Mouse (Mus musculus) embryonic facial prominence, embryonic 11.5 days (tissue): ENCODE results near the gene Bola2. TPM values are rescaled to one million over a fixed set of nuclear protein-coding genes. Genes with fewer than 3 reads are reported as not detected.
"Not testable (repeated sequence)": the region's sequence is repeated elsewhere in the genome, so short reads cannot be mapped to it uniquely, and the experiment has no call there.

Experiments used
- ATAC-seq: fragments of 200-750 bp; cut with Nextera tagmentation; replicated peaks from 2 replicates; pipeline ENCODE4 v1.8.0; 2017; ENCODE audit warnings: low read depth; ENCODE audit not compliant: insufficient number of reproducible peaks, low FRiP score, low TSS enrichment
- DNase-seq: peaks from one replicate; pipeline ENCODE4 v3.0.0-alpha.2; 2015; ENCODE audit warnings: low spot score
- H3K27ac ChIP-seq: fragments of 300-500 bp; sonication (generic); replicated peaks from 2 replicates; pipeline ENCODE4 v1.5.1; 2014; ENCODE audit warnings: mild to moderate bottlenecking, low read depth, low read length, control low read depth
- H3K27me3 ChIP-seq: fragments of 300-500 bp; sonication (generic); 2 replicates; pipeline ENCODE4 v1.6.1; 2014; ENCODE audit warnings: mild to moderate bottlenecking, low read length, moderate library complexity, mixed read lengths; ENCODE audit not compliant: control insufficient read depth, insufficient read depth
- H3K36me3 ChIP-seq: fragments of 300-500 bp; sonication (generic); replicated peaks from 2 replicates; pipeline ENCODE4 v1.6.1; 2014; ENCODE audit warnings: low read depth, mild to moderate bottlenecking, low read length, moderate library complexity, mixed read lengths; ENCODE audit not compliant: control insufficient read depth, insufficient read depth
- H3K4me1 ChIP-seq: fragments of 300-500 bp; sonication (generic); 2 replicates; pipeline ENCODE4 v1.6.1; 2014; ENCODE audit warnings: low read length, mixed read lengths; ENCODE audit not compliant: control insufficient read depth, insufficient read depth
- H3K4me2 ChIP-seq: fragments of 300-500 bp; sonication (generic); 2 replicates; pipeline ENCODE4 v1.6.1; 2014; ENCODE audit warnings: low read depth, mild to moderate bottlenecking, control low read depth, low read length, moderate library complexity
- H3K4me3 ChIP-seq: fragments of 300-500 bp; sonication (generic); 2 replicates; pipeline ENCODE4 v1.5.1; 2014; ENCODE audit warnings: low read depth, low read length, control low read depth
- H3K9ac ChIP-seq: fragments of 300-500 bp; sonication (generic); replicated peaks from 2 replicates; pipeline ENCODE4 v1.6.1; 2014; ENCODE audit warnings: mild to moderate bottlenecking, control low read depth, low read length
- H3K9me3 ChIP-seq: fragments of 300-500 bp; sonication (generic); replicated peaks from 2 replicates; pipeline ENCODE4 v1.6.1; 2016; ENCODE audit warnings: mild to moderate bottlenecking, low read length, inconsistent platforms, mixed read lengths; ENCODE audit not compliant: control insufficient read depth
- WGBS: fragments of 180-500 bp; shearing (Covaris S2); extraction: QIAGEN DNeasy Blood & Tissue Kit; methylation state at CpG from one replicate; pipeline ENCODE4 v1.1.7; 2014; 5-methylcytosine and 5-hydroxymethylcytosine counted together
- polyA plus RNA-seq: library from polyadenylated mRNA; unstranded; fragments of >200 nt; fragmentation: Nextera tagmentation; extraction: Ambion mirVana; gene quantifications from 2 replicates; pipeline ENCODE4 v1.2.1, GENCODE M21; 2014

Bola2 gene
- polyA plus RNA-seq, 1 experiment from 2014 or later, result 143 TPM

DNA sequence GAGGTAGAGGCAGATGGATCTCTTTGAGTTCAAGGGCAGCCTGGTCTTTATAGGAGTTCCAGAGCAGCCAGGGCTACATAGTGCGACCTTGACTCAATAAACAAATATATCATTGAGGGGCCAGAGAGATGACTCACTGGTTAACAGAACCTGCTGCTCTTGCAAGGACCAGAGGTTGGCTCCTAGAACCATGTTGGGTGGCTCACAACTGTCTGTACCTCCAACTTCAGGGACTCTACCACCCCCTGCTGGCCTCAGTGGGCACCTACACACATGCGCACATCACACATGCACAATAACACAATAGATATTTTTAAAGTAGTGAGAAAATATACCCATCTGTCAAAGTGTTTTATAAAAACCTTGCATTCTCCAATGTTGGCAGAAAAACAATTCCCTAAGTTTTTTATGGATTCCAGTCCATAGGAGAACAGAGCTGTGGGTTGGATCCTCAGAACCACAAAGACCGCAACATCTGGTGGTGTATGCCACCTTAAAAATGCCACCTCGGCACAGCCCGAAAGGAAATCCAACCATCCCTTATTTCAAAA is 23.7 kb downstream of the Bola2 start:
- no peak for ATAC-seq
- Histone ChIP-seq H3K27ac (no peak overlapping the region), H3K9me3 (no peaks in the 10 kb centered on the region), H3K36me3 (no peaks in the 10 kb centered on the region), H3K4me1 (no peaks in the 10 kb centered on the region), H3K4me2 (no peak overlapping the region), H3K27me3 (no peaks in the 10 kb centered on the region), H3K9ac (no peak overlapping the region), H3K4me3 (no peak overlapping the region)
- DNase-seq, result no peak
- 94% methylated on average over 5 of the region's 5 CpGs for WGBS

DNA sequence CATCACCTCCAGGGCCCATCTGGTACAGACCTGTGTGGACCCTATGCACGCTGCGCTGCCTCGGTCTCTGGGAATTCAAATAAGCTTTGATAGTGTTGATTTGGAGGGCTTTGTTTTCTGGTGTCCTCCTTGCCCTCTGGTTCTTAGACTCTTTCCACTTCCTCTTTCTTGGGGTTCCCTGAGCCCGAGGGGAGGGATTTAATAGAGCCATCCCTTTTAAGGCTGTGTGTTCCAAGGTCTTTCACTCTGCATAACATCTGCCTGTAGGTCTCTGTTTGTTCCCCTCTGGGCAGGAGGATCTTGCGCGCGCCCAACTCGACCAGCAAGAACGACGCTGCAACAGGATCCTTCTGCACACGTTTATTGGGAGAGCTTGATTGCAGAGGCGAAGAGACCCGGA is 26.4 kb downstream of the Bola2 start:
- Histone ChIP-seq H3K4me2 (no peak overlapping the region), H3K27ac (no peak overlapping the region), H3K27me3 (no peaks in the 10 kb centered on the region), H3K4me1 (no peaks in the 10 kb centered on the region), H3K9me3 (no peaks in the 10 kb centered on the region), H3K4me3 (no peak overlapping the region), H3K9ac (no peak overlapping the region), H3K36me3 (no peaks in the 10 kb centered on the region)
- DNase-seq (no peak), ATAC-seq (no peak)
- 91% methylated on average over 13 of the region's 13 CpGs for WGBS

DNA sequence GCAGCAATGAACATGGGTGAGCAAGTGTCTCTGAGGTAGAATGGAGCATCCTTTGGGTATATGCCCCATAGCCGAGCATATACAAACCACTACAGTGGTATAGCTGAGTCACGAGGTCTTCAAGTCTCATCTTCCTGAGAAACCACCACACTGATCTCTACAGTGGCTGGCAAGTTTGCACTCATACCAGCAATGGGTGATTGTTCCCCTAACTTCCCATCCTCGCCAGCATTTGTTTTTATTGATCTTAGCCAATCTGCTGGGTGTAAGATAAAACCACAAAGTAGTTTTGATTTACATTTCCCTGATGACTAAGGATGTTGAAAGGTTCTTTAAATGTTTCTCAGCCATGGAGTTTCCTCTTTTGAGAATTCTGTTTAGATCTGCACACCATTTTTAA is 29.9 kb downstream of the Bola2 start:
- no peaks in the 10 kb centered on the region for H3K36me3 ChIP-seq
- no peaks in the 10 kb centered on the region for H3K4me1 ChIP-seq
- no peak for DNase-seq
- H3K4me2 ChIP-seq, result no peak overlapping the region
- H3K27me3 ChIP-seq, result no peaks in the 10 kb centered on the region
- no peak overlapping the region for H3K4me3 ChIP-seq
- no peak overlapping the region for H3K27ac ChIP-seq
- no peaks in the 10 kb centered on the region for H3K9me3 ChIP-seq
- no peak overlapping the region for H3K9ac ChIP-seq
- no peak for ATAC-seq
- 75% methylated on average over 3 of the region's 3 CpGs for WGBS

DNA sequence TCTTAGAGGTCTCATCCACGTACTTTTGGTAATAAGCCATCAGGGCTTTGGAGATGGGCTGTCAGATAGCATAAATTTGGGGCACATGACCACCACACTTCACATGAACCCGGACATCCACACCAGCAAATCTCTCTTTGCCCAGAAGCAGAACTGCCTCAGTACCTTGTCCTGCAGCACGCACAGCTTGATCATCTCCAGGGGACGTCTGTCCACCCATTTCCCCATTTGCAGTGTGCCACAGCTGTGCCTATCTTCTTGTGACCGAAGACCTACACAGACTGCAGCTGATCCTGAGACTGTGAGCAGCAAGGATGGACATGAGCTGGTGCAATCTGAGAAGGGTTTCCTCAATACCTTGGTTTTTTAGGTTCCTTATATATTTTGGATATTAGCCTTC is 30.5 kb downstream of the Bola2 start:
- DNase-seq, result no peak
- H3K9ac ChIP-seq, result no peak overlapping the region

DNA sequence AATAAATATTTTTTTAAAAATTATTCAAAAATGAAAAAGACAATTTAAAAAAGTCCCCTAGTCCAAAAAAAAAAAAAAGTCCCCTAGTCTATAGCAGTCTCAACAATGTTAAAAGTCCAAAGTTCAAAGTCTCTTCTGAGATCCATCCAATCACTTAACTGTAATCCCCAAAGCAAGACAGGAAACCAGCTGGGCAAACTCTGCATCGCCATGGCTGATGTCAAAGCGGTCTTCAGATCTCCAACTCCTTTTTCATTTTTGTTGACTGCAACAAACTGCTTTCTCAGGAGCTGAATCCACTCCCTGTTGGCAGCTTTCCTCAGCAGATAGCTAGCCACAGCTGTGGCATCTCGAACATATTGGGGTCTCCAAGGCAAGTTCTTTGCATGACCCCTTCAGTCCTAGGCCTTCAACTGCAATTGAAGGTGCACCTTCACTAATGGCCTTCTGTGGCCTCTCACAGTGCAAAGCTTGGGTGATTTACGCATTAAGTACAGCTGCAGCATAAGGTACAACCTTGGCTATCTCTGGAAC is 35.1 kb downstream of the Bola2 start:
- not testable (repeated sequence) for H3K27ac ChIP-seq, H3K9ac ChIP-seq, H3K4me2 ChIP-seq, H3K36me3 ChIP-seq, H3K9me3 ChIP-seq, DNase-seq, ATAC-seq, H3K4me1 ChIP-seq, H3K27me3 ChIP-seq, H3K4me3 ChIP-seq
- WGBS, result 79% methylated on average over 4 of the region's 4 CpGs

More for the DNA sequence above, 30.5 kb downstream of the Bola2 start:
- Histone ChIP-seq H3K9me3 (no peaks in the 10 kb centered on the region), H3K27me3 (no peaks in the 10 kb centered on the region), H3K4me1 (no peaks in the 10 kb centered on the region), H3K27ac (no peak overlapping the region), H3K4me3 (no peak overlapping the region), H3K36me3 (no peaks in the 10 kb centered on the region), H3K4me2 (no peak overlapping the region)
- WGBS, result 84% methylated on average over 5 of the region's 5 CpGs
- no peak for ATAC-seq

DNA sequence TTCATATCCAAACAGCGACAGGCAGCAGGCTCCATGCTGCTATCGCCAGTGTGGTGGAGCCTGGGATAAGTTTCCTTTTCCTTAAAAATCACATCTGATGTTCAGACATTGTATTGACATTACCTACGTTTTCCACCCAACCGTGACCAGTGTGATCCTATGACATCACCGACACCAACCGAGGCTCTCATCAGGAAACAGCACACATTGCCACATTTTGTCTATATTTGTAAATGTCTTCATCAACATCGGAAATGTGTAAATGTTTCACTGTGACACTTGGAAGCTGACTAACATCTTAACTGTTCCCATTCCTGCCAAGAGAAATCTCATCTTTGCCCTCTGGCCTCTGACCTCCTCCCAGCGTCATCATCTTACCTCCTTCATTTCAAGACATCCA is 40.9 kb downstream of the Bola2 start:
- Histone ChIP-seq H3K27ac (no peak overlapping the region), H3K36me3 (no peaks in the 10 kb centered on the region), H3K27me3 (no peaks in the 10 kb centered on the region), H3K9ac (no peak overlapping the region), H3K4me3 (no peak overlapping the region), H3K9me3 (no peaks in the 10 kb centered on the region), H3K4me1 (no peaks in the 10 kb centered on the region), H3K4me2 (no peak overlapping the region)
- no peak for ATAC-seq
- DNase-seq, result no peak
- 72% methylated on average over 8 of the region's 8 CpGs for WGBS

DNA sequence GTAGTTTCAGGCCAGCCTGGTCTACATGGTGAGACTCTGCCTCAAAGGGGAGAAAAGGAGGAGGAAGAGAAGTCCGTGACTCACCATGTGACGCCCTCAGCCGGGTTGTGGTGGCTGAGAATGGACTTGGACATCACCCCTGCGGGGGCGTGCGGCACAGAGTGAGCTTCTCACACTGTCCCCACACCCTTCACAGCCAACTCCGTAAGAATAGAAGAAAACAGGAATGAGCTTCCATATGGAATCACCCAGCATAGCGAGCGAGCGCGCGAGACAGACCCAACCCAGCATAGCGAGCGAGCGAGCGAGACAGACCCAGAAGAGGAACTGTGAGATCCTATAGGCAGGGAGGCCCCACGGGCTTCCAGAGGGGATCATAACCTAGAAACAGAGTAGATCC is 44.4 kb downstream of the Bola2 start:
- Histone ChIP-seq H3K36me3 (no peaks in the 10 kb centered on the region), H3K4me1 (no peaks in the 10 kb centered on the region), H3K4me3 (no peak overlapping the region), H3K27me3 (no peaks in the 10 kb centered on the region), H3K27ac (no peak overlapping the region), H3K9me3 (no peaks in the 10 kb centered on the region), H3K9ac (no peak overlapping the region), H3K4me2 (no peak overlapping the region)
- ATAC-seq, result no peak
- DNase-seq, result no peak
- 83% methylated on average over 17 of the region's 17 CpGs for WGBS

DNA sequence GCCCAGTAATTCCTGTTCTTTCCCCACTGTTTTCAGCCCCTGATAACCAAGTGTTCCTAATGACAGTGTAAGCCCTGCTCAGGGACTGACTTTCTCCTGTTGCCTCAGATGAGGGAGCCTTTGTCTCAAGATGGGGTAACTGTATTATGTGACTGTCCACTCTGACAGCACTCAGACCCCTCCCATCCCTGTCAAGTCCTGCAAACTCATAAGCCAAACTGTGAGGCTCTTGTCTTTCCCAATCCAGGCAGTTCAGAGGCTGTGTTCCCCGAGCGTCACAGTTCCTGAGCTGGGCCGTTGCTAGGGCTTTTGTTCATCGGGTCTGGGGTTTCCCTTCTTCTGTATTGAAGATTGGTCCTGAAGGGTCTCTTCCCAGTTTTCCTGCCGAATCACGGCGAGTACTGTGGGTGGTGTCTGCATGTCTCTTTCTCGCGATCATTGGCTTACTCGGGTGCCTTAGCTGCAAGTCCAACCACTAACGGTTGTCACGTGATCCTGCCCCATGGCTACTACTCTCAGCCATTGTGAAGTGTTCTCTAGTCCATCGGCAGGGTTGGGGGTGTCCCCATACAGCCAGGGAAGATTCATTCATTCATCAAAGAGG is 45.0 kb downstream of the Bola2 start:
- ATAC-seq (no peak), DNase-seq (no peak)
- 78% methylated on average over 13 of the region's 13 CpGs for WGBS
- H3K9ac ChIP-seq, result no peak overlapping the region
- no peaks in the 10 kb centered on the region for H3K9me3 ChIP-seq
- no peaks in the 10 kb centered on the region for H3K27me3 ChIP-seq
- H3K4me3 ChIP-seq, result no peak overlapping the region
- no peak overlapping the region for H3K4me2 ChIP-seq
- no peaks in the 10 kb centered on the region for H3K4me1 ChIP-seq
- no peaks in the 10 kb centered on the region for H3K36me3 ChIP-seq
- H3K27ac ChIP-seq, result no peak overlapping the region
